Mouse (Mus musculus) liver, adult (tissue): ENCODE results near the gene Adgrl3.

Source experiments
- GATA4 ChIP-seq: IDR thresholded peaks from 2 replicates; pipeline ENCODE4 v1.6.1; 2014; ENCODE audit warnings: mild to moderate bottlenecking, low read length; ENCODE audit not compliant: insufficient replicate concordance

Adgrl3 gene

DNA sequence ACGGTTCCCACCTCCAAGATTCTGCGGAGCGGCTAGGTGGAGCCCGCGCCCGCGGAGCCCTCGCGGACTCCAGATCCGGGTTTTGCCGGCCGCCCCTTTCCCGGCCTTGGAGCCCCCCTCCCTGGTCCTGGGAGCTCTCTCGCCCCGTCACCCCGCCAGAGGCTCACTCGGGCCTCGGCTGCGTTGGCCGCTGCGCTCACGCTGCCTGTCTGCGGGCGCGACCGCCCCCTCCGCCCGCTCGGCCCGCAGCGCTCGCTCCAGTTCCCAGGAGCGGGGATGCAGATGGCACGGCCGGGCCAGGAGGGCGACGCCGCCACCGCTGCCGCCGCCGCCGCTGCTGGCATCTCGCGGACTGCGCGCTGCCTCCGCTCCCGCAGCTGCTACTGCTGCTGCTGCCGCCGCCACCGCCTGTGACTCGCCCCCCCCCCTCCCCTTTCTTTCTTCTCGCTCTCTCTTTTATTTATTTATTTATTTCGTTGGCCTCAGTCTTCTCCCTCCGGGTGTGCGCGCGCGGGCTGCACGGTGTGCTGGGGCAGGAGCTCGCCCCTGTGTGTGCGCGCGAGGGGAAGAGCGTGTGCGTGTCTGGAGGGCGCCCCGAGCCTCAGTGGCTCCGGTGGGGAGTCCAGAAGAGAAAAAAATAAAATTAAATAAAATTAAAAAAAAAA lies at the start of gene Adgrl3:
TSS of gene Adgrl3 (plus strand) at position 549 of the 665 bp plus-strand sequence.
- no peak for TF ChIP-seq GATA4

DNA sequence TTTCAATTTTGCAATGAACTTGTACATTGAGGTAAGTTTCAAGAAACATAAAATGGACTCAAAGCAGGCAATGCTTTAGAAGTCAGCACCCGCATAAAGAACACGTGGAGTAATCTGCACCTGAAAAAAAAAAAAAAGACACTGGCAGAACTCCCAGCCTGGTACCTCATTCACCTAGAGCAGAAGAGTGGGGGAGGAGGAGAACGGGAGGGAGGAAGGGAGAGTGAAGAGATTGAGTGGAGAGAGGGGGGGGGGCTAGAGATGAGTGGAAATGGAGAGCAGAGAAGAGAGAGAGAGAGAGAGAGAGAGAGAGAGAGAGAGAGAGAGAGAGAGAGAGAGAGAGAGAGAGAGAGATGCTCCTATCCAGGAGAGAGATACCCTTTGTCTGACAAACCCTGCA lies 772 bp upstream of the Adgrl3 start:
- TF ChIP-seq GATA4 = no peak

DNA sequence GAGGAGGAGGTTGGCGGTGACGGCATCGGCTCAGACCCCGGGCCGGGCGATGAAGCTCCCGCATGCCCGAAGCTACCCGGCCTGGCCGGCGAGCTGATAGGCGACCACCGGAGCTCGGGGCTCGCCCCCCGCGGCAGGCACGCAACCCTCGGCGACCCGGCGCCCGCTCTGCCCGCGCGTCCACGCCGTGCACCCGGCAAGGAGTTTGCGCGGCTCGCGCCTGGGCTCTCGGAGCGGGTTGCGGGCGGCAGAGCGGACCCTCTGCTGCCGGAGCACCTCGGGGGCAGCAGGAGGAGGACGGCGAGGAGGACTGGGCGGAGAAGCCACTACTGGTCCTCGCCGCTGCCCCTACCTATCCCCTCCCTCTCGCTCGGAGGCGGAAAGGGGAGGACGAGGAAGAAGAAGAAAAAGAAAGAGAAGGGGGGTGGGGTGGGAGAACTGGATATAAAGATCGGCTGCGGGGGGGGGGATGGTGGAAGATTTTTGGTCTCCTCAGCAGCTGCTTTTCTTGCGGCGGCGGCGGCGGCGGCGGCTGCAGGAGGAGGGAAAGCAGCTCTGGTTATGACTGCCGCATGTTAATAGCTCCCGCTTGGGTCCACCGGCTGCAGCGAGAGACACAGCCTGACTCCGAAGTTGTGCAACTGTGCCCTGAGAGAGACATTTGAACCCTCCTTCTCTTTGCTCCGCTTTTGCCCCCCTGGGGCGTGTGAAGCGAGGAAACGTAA lies 505 bp downstream of the Adgrl3 start:
- TF ChIP-seq GATA4 = no peak

DNA sequence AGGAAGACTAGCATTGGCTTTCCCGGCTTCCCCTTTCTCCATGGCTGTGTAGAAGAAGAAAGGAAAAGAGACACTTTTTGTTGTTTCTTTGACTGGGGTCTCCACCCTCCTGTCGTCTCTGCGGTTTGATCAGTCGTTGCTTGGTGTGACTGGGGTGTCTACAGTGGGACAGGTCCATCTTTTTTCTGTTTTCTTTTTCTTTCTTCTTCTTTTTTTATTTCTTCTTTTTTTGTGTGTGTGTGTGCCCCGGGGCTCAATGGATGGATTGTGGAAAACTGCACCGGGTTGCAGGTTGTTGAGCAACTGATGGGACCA lies 1.0 kb downstream of the Adgrl3 start:
- no peak for TF ChIP-seq GATA4

DNA sequence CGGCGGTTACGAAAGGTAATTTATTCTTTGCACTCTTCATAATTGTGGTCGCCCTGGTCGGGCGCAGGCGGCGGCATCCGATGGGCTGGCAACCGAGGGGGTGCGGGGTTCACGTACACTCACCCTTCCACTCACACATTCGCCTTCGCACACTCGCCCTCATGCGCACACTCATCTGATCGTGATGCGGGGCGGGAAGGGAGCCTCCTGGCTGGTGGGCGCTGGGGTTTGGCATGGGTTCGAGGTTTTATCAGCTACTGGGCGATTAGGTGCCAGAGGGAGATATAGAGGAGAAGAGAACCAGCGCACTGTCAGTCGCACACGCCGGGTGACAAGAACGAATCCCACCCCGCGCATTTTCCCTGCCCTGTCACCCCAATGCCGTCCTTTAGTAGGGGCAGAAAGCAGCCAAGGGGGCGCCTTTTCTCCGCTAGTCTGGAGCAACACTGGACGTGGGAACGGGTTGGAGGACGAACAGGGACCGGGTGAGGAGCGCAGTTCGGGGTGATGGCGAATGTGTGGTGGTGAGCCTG lies 1.5 kb downstream of the Adgrl3 start:
- TF ChIP-seq GATA4 = no peak

DNA sequence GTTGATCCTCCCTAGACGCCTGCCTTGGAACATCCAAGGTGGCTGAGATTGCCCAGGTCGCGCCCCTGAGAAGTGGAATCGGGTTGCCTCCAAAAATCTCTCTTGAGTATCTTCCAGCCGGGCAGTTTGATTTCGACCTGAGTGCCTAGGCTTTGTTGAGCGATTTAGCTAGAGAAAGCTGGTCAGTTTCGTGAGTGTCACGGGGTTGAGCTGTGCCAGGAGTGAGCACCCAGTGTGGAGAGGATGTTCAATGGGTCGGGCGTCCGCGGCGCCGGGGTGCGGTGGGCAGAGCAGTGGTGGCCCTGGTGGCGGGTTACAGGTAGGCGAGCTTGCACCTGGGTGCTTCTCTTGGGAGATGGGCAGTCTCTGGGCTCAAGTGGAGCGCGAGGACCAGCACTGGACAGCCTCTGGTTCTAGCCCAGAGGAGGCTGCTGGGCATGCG lies 1.9 kb downstream of the Adgrl3 start:
- TF ChIP-seq GATA4 = no peak

DNA sequence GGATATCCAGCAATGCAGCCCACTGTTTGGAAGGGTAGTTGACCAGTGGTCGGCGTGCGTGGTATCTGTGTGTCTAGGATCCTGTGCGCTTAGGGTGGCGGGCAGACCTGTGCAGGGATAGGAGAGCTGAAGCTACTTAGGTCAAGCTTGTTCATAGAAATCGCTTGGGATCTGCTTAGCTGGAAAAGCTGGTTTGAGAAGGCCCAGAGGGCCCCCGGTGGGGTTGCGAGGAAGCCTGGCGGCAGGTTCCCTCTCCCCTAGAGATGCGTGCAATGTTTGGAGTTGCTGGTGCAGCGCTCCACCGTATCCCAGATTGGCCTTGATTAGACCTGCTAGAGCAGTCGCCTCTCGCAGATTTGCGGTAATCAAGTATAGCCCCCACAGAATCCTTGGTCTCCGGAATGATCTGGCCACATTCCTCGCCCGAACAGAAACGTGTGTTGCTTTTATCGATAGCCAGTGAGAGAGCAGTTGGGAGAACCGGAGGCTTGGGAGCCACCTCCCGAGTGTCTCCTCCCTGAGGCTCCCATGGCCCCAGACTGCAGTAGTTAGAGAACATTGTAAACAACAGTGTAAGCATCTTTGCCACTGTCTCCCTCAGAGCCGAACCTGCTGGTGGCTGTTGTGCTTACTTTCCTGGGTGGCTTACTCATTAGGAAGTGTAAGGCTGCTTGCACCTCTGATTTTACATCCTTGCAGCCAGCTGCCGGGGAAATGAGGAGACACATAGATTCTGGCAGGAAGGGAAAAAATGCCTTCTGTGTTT lies 2.6 kb downstream of the Adgrl3 start:
- no peak for TF ChIP-seq GATA4

DNA sequence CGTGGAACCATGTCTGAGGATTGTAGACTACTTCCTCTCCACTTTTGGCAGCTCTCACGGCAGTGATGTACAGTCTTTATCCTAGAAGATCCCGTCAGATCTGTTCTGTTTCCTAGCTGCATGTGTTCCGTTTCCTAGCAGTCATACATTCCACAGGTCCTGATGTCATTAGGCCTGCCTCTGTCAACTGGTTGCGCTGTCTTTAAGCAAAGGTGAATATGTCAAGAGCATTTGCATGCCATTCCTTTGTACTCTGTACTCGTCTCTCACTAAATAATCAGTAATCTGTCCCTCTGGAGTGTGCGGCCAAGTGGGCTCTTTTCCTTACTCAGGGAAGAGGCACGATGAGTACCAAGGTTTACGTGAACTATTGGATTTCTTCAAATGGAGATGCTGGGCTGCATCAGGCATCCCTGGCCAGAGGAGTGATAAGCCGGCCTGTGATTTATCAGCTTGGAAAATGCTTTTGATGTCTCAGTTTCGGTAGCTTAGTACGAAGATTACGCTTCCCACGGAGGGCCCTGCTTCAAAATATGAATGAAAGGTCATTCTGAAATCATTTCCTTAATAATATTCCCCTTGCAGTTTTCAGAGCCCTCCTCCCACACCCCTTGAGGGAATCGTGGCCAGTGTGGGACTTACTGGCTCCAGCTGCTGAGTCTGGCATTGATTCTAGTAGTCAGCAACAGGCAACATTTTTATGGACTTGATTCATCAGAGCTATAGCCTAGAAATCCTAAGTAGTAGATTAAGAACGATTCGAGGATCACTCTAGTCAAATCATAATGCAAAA lies 4.2 kb downstream of the Adgrl3 start:
- no peak for TF ChIP-seq GATA4

DNA sequence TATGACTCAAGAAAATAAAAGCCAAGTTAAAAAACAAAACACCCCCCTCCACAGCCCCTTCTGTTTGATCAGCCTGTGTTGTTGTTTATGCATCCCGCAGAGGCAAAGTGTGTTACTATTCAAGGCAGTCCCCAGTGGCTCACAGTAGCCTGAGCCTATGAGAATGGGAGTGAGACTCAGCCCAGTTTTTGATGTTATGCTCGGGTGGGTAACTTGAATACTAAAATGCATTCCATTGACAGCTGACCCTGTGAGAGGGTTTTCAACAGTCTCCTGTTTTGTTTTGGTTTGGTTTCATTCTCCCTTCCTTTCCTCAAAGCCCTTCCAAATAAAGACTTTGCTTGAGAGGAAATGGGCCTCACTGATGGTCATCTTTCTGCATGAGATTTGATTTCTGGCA lies 8.9 kb downstream of the Adgrl3 start:
- no peak for TF ChIP-seq GATA4

DNA sequence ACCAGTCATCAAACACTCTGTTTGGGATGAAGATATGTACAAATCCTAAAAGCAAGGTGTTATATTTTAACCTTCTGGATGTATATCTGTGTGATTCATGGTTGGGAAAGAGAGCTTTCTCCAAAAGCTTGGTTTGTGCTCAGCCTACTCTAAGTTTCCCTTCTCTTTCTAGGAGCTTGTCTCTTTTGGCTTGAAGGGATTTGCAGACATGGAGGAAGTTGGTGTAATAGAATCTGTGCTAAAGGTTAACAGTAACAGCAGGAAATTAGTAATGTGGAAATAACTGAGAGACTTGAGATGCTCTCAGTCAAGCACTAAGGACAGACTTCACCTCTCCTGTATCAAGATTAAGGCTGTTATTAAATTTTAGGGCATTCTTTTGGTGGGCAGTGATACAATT lies 17.2 kb downstream of the Adgrl3 start:
- no peak for TF ChIP-seq GATA4

DNA sequence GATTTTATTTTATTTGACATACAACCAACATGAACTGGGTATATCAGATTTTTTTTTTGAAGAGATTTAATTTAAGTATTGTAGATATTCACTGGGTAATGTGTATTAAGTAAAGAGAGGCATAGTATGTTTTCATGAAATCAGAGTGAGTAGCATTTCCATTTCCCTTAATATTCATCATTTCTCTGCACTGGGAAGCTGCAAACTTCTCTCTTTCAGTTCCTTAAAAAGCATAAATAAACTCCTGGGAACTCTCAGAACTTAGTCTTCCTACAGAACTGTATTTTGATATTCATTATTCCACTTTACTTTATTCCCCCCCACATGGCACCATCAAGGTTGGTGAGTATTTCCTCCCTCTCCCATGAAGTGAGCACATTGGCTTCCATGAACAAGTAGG lies 23.9 kb downstream of the Adgrl3 start:
- TF ChIP-seq GATA4 = no peak

DNA sequence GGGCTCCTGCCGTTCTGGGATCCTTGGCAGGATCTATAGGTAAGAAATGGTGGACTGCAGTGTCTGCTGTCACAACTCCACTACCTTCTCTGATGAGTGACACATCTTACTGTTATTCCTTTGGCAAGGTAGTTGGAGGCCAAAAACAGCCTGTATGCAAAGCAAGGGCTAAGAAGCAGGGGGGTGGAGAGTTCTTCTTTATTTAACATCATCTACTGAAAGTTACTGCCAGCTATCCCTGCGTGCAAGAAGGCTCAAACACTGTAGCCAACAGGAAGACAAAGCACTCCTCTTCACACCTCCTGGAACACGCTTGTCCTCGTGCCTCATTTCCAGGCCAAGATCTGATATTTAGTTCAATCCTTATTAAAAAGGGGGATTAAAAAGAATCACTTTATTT lies 26.2 kb downstream of the Adgrl3 start:
- TF ChIP-seq GATA4 = no peak

DNA sequence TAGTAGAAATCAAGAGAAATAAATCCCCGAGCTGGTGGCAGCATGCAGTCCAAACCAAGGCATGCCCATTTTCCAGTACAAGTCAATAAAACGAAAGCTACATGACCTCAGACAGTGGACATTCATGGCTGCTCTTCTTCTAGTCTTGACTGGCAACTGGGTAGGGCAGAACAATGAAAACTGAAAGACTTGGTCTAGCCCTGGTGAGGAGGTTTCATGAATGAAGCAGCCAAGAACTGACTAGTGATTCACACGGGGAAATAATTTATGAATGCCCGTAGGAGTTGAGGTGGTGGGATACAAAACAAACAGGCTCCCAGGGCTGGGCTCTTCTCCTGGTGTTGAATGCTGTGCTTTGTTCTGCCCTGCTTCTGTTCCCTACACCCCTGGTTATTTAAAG lies 34.7 kb downstream of the Adgrl3 start:
- no peak for TF ChIP-seq GATA4

DNA sequence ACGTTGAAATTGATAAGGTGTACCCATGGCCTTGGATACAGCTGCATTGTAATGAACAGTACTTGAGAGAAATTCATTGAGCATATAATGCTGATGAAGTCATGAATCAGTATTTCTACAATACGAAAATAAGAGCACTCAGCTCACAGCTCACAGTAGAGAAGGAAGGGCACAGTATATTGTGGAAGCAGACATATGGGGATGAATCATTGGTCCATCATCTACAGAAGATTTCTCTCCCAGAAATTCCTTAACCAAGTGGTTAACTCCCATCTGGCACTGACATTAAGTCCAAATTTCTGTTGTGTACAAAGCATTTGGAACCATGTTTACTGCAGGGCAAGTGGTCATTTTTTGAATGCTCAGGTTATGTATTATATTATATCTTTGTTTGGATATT lies 35.3 kb downstream of the Adgrl3 start:
- no peak for TF ChIP-seq GATA4

DNA sequence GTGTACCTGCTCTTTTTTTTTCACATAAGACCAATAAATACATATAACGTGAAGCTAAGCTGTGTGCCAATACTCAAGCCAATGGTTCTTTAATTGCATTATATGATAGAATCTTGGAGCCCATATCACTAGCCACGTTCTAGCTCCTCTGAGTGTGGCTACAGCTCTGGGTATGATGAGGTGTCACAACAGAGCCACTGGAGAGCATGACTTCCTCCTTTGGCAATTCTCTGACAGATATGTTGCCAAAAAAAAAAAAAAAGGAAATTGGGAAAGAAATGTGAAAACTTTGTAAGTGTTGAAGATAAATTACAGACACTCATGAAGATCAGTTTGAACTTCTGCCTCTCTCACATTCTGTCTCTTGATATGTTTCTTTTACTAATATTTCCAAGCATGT lies 38.2 kb downstream of the Adgrl3 start:
- TF ChIP-seq GATA4 = no peak
